Mouse (Mus musculus): ENCODE data around the gene Elmod3. TPM values are rescaled to one million over a fixed set of nuclear protein-coding genes. Genes with fewer than 3 reads are reported as not detected.
A peak's percentile ranks its signal among the peaks of the same experiment; 100 is the strongest.
"Not testable (repeated sequence)": the region's sequence is repeated elsewhere in the genome, so short reads cannot be mapped to it uniquely, and the experiment has no call there.

Gene Elmod3
- polyA plus RNA-seq, 1 experiment from 2014 or later: 5.2 TPM

GRCm38 (mm10) chr6:72537998-72538500 is 60.2 kb downstream of the Elmod3 start:
- DNase-seq (no peak), ATAC-seq (peak; percentile 5; the same call in 1 of the 2 replicates)
- 0 out of 2 replicates have a peak overlapping the region, but pooled peaks have one; percentile 30 for H3K27ac ChIP-seq (ENCODE audit: low read depth)
- peak overlapping the region; percentile 68 for H3K9ac ChIP-seq (replicated peaks)
- no peak for TF ChIP-seq EP300 (IDR thresholded peaks at IDR 0.05; ENCODE audit: low read depth)
- TF ChIP-seq CTCF (IDR thresholded peaks at IDR 0.05; ENCODE audit: low read depth): no peak
- H3K4me1 ChIP-seq (ENCODE audit: insufficient read depth): peaks cover 13% of the 10 kb centered on the region; the same call in 1 of the 2 replicates
- H3K4me3 ChIP-seq (ENCODE audit: low read depth, low read length): peak overlapping the region; percentile 50
- no peaks in the 10 kb centered on the region for H3K36me3 ChIP-seq (replicated peaks; ENCODE audit: insufficient read depth, low read length)
- H3K9me3 ChIP-seq (ENCODE audit: low read length): no peaks in the 10 kb centered on the region
- peak overlapping the region; percentile 75 for H3K4me2 ChIP-seq (ENCODE audit: low read depth, low read length)
- no peaks in the 10 kb centered on the region for H3K27me3 ChIP-seq (ENCODE audit: insufficient read depth, low read length)
- 57% methylated on average over 10 of the region's 10 CpGs for WGBS (ENCODE audit: insufficient replicate concordance)

- Histone ChIP-seq H3K9ac (replicated peaks) (no peak overlapping the region), H3K4me2 (ENCODE audit: low read depth, low read length) (peak overlapping the region; percentile 50), H3K4me3 (ENCODE audit: low read depth, low read length) (0 out of 2 replicates have a peak overlapping the region, but pooled peaks have one; percentile 2), H3K27me3 (ENCODE audit: insufficient read depth, low read length) (no peaks in the 10 kb centered on the region), H3K4me1 (ENCODE audit: insufficient read depth) (peaks cover 9% of the 10 kb centered on the region; the same call in 1 of the 2 replicates), H3K9me3 (ENCODE audit: low read length) (no peaks in the 10 kb centered on the region), H3K27ac (ENCODE audit: low read depth) (no peak overlapping the region), H3K36me3 (replicated peaks; ENCODE audit: insufficient read depth, low read length) (no peaks in the 10 kb centered on the region)
- no peak for ATAC-seq
- 4% methylated on average over 9 of the region's 9 CpGs for WGBS (ENCODE audit: insufficient replicate concordance)
- TF ChIP-seq EP300 (IDR thresholded peaks at IDR 0.05; ENCODE audit: low read depth) (no peak), CTCF (IDR thresholded peaks at IDR 0.05; ENCODE audit: low read depth) (peak; percentile 94)
- peak; percentile 88 for DNase-seq
Observed at GRCm38 (mm10) chr6:72535165-72535564, 63.0 kb downstream of the Elmod3 start.

GRCm38 (mm10) chr6:72534035-72534809 is 64.0 kb downstream of the Elmod3 start:
- Histone ChIP-seq H3K4me3 (ENCODE audit: low read depth, low read length) (no peak overlapping the region), H3K4me2 (ENCODE audit: low read depth, low read length) (no peak overlapping the region), H3K36me3 (replicated peaks; ENCODE audit: insufficient read depth, low read length) (no peaks in the 10 kb centered on the region), H3K27ac (ENCODE audit: low read depth) (no peak overlapping the region), H3K9me3 (ENCODE audit: low read length) (no peaks in the 10 kb centered on the region), H3K9ac (replicated peaks) (no peak overlapping the region), H3K4me1 (ENCODE audit: insufficient read depth) (peaks cover 9% of the 10 kb centered on the region; the same call in 1 of the 2 replicates), H3K27me3 (ENCODE audit: insufficient read depth, low read length) (no peaks in the 10 kb centered on the region)
- ATAC-seq (no peak; the same call in 1 of the 2 replicates), DNase-seq (peak; percentile 69)
- TF ChIP-seq CTCF (IDR thresholded peaks at IDR 0.05; ENCODE audit: low read depth) (peak; percentile 98), EP300 (IDR thresholded peaks at IDR 0.05; ENCODE audit: low read depth) (no peak)
- WGBS (ENCODE audit: insufficient replicate concordance): 43% methylated on average over 9 of the region's 9 CpGs

DNA sequence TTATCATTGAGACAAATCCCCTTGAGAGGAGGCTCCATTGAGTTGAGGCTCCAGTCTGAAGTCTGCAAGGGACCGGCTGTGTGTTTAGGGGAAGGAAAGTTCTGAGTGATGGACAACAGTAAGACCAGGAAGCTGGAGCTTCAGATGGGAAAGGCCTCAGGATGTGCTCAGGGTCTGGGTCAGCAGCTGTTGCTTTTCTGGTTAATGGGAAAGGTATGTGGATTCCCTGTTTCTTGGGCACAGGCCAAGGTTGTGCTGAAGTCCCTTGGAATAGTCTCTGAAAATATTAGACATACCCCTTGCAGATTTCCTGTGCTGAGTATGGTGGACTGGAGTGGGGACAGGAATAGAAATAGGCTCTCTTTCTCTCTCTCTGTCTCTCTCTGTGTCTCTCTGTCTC is 64.7 kb downstream of the Elmod3 start:
- H3K9ac ChIP-seq (replicated peaks); DNase-seq; H3K27ac ChIP-seq (ENCODE audit: low read depth); H3K9me3 ChIP-seq (ENCODE audit: low read length); H3K4me3 ChIP-seq (ENCODE audit: low read depth, low read length); H3K27me3 ChIP-seq (ENCODE audit: insufficient read depth, low read length); H3K4me2 ChIP-seq (ENCODE audit: low read depth, low read length); H3K4me1 ChIP-seq (ENCODE audit: insufficient read depth); ATAC-seq; H3K36me3 ChIP-seq (replicated peaks; ENCODE audit: insufficient read depth, low read length): not testable (repeated sequence)
- WGBS (ENCODE audit: insufficient replicate concordance): 32% methylated on average over 1 of the region's 1 CpGs

- H3K27ac ChIP-seq (ENCODE audit: low read depth): no peak overlapping the region
- TF ChIP-seq CTCF (IDR thresholded peaks at IDR 0.05; ENCODE audit: low read depth) (no peak), EP300 (IDR thresholded peaks at IDR 0.05; ENCODE audit: low read depth) (no peak)
- no peaks in the 10 kb centered on the region for H3K4me1 ChIP-seq (ENCODE audit: insufficient read depth)
- H3K9me3 ChIP-seq (ENCODE audit: low read length): no peaks in the 10 kb centered on the region
- 69% methylated on average over 4 of the region's 4 CpGs for WGBS (ENCODE audit: insufficient replicate concordance)
- DNase-seq (no peak), ATAC-seq (no peak)
- no peak overlapping the region for H3K4me2 ChIP-seq (ENCODE audit: low read depth, low read length)
- no peak overlapping the region for H3K9ac ChIP-seq (replicated peaks)
- H3K4me3 ChIP-seq (ENCODE audit: low read depth, low read length): no peak overlapping the region
- H3K27me3 ChIP-seq (ENCODE audit: insufficient read depth, low read length): no peaks in the 10 kb centered on the region
- H3K36me3 ChIP-seq (replicated peaks; ENCODE audit: insufficient read depth, low read length): no peaks in the 10 kb centered on the region
Observed at GRCm38 (mm10) chr6:72532580-72532979, 65.6 kb downstream of the Elmod3 start.

DNA sequence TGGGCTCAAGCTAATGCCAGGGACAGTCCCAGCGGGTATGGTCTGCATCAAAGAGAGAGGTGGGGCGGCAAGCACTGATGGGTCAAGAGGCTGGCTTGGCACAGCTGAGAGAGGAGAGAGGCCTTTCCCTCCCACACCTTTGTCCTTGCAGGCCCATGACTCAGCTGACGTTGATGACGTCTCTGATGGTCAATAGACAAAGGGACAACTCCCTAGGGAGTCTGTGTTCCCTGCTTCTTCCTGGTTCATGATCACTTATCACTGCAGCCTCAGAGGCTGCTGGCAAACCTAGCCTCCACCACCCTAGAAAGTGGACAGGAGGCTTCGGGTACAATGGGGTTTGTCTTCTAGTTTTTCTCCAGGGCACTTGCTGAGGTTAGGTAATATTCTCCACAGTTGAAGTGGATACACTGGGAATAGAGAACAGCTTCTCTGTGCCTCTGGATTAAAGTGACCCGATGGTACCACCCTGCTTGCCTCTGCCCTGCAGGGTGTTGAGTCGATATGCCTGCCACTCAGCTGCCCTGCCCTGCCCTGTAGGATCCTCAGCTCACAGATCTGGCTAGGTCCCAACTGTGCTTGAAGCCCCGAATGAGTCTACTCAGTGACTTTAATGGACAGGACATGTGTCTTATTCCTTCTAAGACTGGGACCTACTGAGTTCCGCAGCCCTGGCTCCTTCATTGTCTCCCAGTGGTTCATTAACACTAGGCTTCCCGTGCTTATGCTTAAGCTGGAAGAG is 69.6 kb downstream of the Elmod3 start:
- no peaks in the 10 kb centered on the region for H3K36me3 ChIP-seq (replicated peaks; ENCODE audit: insufficient read depth, low read length)
- no peak for DNase-seq

More for the DNA sequence above, 69.6 kb downstream of the Elmod3 start:
- no peak overlapping the region for H3K27ac ChIP-seq (ENCODE audit: low read depth)
- no peak overlapping the region for H3K9ac ChIP-seq (replicated peaks)
- H3K27me3 ChIP-seq (ENCODE audit: insufficient read depth, low read length): no peaks in the 10 kb centered on the region
- TF ChIP-seq EP300 (IDR thresholded peaks at IDR 0.05; ENCODE audit: low read depth) (no peak), CTCF (IDR thresholded peaks at IDR 0.05; ENCODE audit: low read depth) (no peak)
- 77% methylated on average over 10 of the region's 10 CpGs for WGBS (ENCODE audit: insufficient replicate concordance)
- H3K4me2 ChIP-seq (ENCODE audit: low read depth, low read length): no peak overlapping the region
- no peaks in the 10 kb centered on the region for H3K9me3 ChIP-seq (ENCODE audit: low read length)
- H3K4me1 ChIP-seq (ENCODE audit: insufficient read depth): no peaks in the 10 kb centered on the region
- peak; percentile 40; the same call in 1 of the 2 replicates for ATAC-seq
- no peak overlapping the region for H3K4me3 ChIP-seq (ENCODE audit: low read depth, low read length)

Measured in liver, postnatal 0 days (tissue).